Mouse (Mus musculus): Measurements from ENCODE around the gene Atf7.

Atf7 gene

DNA sequence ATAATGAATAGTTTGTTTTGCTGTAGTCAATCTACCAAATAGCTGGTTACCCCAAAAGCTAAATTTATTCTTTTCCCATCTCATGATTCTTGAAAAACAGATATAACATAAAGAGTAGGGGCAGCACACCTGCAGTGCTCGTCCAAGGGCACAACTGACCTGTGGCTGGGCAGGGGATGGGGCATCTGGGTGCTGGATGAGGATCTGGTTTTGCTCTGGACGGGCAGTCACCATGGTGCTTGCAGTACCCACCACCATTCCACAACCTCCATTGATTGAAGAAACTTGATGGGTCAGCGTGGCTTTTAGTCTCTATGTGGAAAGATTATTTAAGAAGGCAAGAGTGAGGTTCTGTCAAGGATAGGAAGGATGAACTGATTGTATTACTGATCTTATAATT is 79.0 kb downstream of the Atf7 start:
- DNase-seq, result no peak

DNA sequence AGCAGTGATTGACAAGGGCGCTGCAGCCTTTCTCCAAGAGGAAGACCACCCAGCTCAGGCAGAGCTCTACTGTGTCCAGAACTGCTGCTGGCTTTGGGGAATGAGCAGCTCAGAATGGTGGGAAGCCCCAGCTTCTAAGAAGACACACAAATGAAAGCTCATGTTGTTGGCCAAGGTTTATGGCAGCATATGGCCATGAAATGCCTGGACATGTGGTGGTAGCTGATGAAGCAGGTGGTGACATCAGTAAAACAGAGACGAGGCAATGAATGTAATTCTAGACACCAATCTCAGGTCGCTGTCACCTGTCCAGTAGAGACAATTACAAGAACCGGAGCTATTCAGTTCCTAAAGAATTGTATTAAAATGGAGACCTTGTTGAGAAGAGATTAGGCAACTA is 80.5 kb downstream of the Atf7 start:
- DNase-seq, result peak; percentile 89

DNA sequence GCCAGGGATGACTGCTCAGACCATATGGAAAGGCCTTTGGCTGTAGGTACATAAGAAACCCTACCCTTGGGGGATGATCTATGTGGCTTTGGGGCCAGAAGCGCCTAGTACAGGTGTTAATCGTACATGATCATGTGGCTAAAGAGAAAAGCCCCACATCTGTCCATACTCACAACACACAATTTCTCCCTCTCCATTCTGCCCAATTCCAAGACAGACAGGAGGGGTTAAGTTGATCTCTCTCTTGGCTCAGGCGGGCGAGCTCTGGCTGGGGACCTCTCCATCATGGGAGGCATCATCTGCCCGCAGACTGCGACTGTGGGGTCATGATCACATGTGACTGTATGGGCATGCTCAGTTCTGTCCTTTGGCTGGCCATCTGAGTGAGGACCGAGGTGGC is 91.3 kb downstream of the Atf7 start:
- no peak for DNase-seq

DNA sequence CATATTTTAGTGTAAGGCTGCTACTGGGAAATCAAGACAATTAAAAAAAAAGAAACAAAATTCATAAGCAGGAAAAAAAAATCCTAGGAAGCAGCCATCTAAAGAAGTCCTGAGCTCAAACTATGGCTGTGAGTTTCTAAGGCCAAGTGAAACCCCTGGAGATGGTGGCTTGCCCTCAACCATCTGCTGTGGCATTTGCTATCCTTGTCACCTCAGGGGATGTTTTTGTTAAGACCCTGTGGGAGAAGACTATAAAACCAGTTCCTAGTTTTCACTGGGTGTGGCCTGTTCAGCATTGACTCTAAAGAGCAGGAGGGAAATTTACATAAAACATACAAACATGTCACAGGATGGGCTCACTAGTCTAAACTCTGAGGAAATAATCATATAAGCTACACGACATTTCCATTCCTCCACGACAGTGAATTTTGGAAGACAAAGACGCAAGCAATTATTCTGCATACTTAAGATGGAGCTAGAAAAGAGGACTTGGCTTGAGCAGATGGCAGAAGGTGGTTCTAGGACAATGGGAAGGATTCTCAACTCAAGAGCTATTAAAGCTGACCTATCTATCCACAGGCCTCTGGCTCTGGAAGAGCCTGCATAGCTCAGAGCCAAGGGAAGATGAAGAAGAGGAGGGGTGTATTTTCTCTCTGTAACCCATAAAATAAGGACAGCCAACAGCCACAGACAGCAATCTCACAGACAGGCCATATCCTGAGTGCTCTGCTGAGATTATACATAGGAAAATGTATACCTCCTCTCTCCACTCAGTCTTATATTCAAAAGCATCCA is 93.0 kb downstream of the Atf7 start:
- peak; percentile 57 for DNase-seq

DNA sequence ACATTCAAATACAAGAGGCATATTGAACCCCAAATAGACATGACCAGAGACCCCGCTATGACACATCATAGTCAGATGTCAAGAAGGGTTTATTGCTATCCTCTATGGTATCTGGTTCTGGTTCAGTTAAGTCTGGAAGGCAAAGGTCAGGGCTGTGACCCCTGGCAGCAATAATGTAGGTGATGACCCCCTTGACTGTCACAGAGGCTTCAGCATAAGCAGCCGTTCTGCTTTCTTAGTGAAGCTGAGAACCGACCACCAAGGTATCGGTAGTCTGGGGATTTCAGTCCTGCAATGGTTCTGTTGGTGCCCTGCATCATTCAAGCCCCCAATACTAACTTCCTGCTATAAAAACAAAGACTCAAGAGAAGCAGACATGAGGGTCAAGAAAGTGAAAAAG is 93.7 kb downstream of the Atf7 start:
- DNase-seq, result no peak

DNA sequence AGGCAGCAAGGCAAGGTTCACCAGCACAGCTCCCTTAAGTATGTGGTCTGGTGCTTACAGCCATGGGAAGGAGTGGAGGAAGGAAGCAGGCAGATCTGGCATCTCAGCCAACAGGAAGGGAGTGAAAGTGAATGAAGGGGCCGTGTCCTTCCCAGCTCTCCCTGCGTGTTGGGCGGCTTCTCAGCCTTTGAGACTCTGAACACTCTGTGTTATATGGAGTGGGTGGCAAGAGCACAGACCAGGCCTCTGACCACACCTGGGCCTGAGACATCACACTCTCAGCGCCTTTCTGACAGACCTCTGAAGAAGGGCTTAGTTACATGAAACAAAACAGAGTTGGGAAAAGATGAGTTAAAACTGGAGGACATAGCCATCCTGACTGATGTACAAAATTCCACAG is 94.7 kb downstream of the Atf7 start:
- no peak for DNase-seq

DNA sequence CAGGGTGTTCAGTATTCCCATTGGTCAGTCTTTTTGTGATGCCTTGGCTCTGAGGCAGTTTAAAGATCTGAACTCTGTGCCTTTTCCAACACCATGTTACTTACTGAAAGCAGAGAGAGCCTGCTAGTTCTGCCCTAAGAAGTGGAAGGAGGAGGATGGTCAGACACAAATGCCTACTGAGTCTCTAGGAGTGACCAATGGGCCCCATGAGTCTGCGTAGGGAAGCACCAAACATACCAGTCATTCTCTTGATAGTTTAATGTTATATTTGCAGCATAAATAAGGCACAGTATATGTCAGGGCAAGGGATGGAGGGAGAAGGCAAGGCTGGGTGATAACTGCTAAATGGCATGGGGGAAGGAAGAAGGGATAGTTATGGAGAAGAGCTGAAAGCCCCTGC is 96.9 kb downstream of the Atf7 start:
- no peak for DNase-seq

DNA sequence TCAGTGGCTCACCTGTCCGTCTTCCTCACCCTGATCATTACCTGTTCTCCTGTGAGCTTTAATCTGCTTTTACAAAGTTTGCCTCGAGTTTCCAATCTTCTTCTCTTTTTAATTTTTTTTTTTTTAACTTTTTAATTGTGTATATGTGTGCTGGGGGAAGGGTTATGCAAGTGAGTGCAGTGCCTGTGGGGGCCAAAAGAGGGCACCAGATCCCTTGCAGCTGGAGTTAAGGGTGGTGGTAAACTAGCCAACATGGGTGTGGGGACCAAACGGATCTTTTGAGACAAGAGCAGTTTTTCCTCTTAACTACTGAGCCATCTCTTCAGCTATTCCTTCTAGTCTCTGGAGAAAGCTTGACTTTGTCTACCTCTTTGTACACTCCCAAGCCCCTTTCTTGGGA is 97.3 kb downstream of the Atf7 start:
- DNase-seq, result no peak

DNA sequence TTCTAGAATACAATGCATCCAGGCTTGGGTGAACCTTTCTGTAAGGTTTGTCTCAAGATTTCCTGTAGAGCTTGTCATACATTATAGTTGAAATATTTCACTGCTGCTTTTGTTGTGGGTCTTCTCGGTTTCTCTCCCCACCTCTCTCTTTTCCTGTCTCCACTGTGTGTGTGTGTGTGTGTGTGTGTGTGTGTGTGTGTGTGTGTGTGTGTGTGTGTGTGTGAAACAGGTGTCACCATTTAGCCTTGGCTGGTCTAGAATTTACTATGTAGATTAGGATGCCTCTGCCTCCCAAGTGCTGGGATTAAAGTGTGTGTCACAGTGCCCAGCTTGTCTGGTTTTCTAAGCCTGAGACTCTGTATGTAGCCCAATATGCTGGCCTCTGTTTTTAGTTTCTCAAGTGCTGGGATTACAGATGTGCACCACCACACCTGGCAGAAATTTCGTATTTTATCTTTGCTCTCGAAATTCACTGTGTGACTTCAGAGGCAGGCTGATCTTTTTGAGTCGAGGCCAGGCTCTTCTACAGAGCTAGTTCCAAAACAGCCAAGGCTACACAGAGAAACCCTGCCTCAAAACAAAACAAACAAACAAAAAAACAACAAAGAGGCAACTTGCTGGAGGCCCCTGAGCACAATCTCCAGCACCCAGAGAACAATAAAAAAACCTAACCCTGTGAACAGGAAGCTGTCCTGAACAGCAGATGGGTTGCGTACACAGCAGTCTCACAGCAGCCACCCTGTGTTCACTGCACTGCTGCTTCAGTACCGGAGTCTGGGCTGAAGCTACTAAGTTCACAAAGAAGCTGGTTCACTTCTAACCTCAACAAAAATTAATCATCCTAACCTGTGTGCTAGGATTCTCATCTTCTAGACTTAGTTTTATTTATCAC is 98.9 kb downstream of the Atf7 start:
- no peak for DNase-seq

DNA sequence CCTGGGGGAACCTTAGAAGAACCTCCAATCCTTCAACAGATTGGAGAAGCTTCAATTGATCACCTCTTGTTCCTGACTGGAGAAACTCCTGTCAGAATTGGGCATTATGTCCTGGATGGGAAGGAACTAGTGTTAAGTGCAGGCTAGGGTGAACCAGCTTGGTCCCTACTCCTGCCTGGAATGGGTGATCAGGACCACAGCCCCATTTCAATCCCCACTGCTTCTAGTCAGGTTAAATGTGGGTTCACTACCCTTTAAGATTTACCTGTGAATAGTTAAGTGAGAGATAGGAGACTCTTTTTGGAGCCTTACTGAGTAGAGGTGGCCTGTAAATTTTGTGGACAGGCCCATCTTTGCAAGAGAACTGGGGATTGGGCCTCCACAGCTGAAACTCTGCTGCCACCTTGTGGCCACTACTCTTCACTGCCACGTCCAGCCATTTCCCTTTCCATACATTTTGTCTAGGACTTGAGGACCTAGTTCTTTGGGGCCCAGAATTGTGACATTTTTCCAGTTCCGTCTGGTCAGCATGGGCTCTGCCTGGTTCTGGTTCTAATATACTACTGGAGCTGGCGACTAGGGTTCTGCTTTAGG is 100.3 kb downstream of the Atf7 start, which contains the start of gene Npff:
TSS of gene Npff (minus strand) at position 51 of the 594 bp plus-strand sequence.
- DNase-seq, result peak; percentile 83

DNA sequence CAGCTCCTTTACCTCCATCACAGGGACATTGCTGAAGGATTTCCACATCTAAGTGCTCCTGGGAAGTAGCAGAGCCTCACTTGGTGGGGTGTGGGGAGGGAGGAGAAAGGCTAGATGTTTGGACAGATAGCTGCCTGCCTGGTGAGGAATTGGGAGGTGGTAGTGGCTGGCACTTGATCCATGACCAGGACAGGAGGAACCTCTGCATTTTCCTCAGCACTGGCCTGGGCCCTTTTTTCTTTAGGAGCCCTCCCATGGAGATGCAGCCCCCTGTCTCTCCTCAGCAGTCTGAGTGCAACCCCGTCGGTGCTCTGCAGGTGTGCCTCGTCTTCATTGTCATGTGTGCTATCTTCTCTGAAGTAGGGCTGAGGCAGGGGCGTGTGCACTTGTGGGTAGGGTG is 103.8 kb downstream of the Atf7 start:
- DNase-seq, result no peak

DNA sequence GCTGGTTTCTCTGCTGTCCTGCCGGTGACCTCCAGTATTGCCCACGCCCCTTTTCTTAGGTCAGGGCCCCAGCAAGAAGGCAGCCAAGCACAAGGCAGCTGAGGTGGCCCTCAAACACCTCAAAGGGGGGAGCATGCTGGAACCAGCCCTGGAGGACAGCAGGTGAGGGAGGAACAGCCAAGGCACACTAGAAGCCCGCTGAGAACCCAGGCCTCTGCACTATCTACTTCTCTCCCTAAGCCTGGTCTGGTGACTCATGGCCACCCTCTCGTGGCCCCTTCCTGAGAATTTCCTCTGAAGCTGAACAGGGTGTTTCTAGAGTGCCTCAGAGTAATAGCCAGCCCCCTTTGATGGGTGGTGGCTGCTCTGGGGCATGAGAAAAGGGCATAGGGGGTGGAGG is 104.8 kb downstream of the Atf7 start:
- no peak for DNase-seq

DNA sequence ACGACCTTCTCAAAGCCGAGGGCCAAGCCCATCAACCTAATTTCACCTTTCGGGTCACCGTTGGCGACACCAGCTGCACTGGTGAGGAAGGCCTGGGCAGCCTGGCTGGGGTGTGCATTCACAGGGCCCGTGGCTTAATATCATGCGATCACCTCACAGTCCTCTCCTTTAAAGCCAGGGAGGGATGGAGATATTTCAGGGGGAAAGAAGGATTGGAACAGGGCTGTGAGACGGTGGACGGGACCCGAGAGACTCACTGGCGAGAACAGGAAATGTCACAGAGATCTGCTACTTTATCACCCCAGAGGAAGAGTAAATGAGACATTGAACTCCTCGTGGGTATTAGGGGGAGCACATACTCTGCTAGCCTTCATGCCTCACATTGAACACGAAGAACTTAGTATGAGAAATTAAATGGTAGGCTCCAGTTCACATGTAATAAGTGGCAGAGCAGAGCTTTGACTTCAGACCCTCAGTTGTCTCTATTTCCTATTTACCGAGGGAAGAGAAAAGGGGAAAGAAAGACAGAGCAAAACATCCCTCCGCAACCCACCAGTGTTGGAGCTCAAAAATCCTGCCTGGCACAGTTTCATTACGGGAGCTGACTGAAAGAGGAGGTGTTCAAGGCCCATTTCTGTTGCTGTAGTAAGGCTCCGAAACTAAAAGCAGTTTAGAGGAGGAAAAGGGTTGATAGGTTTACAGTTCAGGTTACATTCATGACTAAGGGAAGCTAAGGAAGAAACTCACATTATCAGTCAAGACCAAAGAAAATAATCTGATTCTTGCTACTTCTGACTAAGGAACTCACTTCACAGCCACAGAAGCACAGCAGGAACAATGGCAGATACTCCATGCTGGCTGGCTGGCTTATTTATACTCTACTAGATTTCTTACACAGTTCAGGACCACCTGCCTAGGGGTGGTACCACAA is 105.8 kb downstream of the Atf7 start:
- DNase-seq, result no peak

DNA sequence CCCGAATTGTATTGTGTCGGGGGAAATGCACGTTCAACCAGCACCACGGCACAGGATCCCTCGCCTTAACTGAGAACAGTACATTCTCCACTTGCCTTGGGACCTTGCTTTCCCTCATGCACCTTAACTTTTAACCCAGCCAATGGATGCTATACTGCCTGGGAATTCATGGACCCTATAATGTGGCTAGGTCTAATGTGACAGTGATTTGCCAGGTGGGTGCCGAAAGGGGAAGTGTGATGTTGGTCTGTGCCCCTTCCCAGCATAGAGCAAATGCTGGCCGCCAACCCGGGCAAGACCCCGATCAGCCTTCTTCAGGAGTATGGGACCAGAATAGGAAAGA is 106.4 kb downstream of the Atf7 start:
- no peak for DNase-seq

DNA sequence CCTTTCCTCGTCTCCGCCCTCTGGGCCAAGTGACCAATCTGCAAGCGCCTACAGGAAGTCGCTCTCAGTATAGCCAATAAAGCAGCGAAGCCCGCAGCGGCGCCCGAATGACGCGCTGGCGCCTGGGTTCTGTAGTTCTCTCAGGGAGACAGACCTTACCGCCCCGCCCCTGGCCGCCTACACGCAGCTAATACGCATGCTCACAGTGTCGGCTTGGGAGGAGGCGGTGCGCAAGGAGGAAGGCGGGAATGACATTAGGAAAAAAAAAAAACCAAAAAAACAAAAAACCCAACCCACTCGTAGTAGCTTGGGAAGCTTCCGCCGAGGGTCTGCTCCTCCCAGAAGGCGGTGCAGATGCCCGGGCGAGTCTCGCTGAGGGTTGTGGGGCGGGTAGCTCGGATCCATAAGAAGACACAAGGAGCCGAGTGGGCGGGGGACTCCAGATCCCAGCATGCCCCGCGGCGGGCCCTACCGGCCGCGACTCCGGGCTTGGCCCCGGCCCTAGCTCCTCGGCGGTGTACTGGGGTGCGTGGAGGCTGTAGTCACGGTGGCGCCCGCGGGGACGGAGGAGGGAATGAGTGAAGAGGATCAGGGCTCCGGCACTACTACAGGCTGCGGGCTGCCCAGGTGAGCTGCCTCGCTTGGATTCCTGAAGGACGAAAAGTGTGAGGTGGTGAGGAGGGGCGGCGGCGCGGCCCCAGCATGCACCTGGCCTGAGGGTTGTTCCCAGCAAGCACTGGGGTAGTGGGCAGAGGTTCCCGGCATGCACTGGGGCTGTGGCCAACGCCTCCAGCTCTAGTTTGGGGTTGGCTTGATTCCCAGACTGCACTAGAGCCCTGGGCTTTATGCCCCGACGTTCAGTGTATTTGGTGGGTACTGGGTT is 107.0 kb downstream of the Atf7 start, which contains the start of gene Tarbp2:
TSS of gene Tarbp2 (plus strand) at position 217 of the 883 bp plus-strand sequence.
- peak; percentile 100 for DNase-seq

DNA sequence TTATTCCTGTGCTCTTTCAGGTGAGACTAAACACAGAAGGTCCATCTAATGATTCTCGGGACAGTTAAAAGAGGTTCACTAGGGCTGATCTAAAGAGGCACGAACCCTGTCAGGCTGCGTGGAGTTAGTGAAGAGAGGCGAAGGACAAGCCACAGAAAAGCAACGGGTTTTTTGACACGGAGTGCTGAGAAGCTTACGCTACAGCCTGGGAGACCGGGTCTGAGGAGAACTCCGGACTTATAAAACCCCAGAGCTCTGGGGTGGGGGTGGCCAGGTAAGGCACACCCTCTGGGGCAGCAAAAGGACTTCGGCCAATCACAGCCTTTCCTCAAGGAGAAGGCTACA is 107.7 kb downstream of the Atf7 start:
- DNase-seq, result no peak

DNA sequence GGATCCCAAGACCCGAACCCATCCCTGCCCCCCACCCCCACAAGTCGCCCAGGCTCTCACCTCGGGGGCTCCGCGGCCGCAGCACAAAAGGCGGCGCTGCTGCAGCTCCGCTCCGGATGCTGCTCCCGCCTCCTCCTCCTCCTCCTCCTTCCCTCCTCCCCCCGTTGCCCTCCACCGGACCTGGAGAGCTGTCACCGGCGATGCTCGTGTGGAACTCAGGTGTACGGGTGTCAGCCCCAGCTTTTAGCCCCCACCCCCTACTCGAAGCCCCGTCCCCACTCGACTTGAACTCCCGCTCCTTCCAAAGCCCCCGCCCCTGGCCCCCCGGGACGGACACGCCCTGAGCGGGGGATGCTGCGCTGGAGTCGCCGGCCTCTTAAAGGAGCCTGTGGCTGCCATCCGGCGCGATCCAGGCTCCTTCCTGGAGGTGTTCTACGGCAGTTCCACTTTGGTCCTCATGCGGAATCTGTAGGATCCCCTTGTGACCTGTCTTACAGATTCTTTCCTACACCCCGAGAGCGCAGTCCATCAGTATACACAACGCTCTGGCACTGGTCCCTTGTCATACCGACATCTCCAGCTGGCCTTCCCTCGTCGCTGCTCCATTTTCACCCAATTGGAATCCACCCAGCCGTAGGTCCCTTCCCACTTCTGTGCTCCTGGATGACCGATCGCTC is 108.4 kb downstream of the Atf7 start, which contains the start of gene Map3k12:
TSS of gene Map3k12 (minus strand) at position 337 of the 677 bp plus-strand sequence.
- peak; percentile 81 for DNase-seq

DNA sequence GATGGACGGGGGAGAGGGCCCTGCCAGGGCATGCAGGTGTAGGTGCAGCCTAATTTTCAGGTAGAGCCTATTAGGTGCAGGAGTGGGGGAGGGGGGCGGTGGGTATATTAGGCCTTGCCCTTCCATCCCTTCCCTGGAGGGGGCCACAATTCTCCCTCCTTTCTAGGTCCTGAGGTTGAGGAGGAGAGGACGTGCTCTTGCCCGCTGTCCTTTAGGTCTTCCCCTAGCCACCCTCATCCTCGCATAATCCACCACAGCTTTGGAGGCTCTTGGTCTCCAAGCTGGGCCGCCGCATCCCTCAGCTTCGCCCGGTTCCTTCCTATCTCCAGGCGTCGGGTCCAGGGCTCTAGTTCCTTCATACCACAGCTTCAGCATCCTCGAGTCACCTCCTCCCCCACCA is 109.0 kb downstream of the Atf7 start:
- DNase-seq, result peak; percentile 67

DNA sequence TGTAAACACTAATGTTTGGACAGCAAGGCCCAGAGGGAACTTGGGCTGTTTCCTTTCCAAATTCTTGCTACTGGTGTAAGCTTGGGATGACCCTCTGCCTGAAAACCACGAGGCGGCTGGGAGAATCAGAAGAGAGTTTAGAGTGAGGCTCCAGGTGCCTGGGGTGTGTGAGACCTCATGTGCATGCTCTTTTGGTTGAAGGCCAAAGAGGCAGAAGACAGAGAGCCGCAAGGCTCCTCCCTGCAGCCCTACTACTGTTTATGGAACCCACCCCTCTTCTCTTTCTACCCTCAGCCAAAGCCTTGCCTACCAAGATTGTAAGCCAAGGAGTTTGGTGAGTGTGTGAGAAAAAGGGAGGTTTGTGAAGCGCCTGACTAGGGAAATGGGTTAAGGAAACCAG is 109.5 kb downstream of the Atf7 start:
- DNase-seq, result no peak

DNA sequence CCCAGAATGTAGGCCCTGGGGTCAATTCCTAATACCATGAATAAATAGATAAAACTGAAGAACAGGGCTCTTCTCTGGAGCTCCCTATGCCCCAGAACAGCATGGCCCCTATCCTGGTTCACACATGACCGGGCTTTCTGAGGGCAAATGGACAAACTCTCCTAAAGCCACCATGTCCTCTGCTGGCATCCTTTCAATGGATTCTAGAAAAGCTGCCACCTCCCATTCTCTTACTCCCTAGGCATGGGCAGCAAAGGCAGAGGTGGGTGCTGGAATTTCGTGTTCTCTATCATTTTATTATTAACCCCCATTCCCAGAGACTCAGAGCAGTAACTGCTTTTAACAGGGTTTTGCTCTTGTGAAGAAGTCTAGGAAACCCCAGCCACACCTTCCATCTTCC is 110.0 kb downstream of the Atf7 start:
- DNase-seq, result no peak

DNA sequence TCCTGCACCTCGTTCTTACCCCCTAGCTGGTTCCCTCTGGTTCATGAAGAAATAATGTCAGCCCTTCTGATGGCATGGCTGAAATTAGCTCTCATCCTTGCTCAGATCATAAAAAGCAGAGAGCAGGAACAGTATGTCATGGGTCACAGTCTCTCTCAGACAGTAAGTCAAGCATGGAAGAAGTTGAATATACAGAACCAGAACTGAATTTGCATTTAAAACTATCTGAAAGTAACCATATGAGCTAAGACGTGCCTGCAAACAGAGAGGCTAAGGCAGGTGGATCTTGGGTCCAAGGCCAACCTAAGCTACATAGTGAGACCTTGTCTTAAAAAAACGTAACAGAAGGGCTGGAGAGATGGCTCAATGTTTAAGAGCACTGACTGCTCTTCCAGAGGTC is 112.3 kb downstream of the Atf7 start:
- DNase-seq, result no peak
